Mouse (Mus musculus): ENCODE results near the gene Ptchd4. TPM values are rescaled to one million over a fixed set of nuclear protein-coding genes. Genes with fewer than 3 reads are reported as not detected.

The Ptchd4 gene
- total RNA-seq (2021), result 0.26 and 0.38 TPM in 2 replicates
- long read RNA-seq, experiment 1, result 0 reads
- long read RNA-seq, experiment 2, result 0 reads

DNA sequence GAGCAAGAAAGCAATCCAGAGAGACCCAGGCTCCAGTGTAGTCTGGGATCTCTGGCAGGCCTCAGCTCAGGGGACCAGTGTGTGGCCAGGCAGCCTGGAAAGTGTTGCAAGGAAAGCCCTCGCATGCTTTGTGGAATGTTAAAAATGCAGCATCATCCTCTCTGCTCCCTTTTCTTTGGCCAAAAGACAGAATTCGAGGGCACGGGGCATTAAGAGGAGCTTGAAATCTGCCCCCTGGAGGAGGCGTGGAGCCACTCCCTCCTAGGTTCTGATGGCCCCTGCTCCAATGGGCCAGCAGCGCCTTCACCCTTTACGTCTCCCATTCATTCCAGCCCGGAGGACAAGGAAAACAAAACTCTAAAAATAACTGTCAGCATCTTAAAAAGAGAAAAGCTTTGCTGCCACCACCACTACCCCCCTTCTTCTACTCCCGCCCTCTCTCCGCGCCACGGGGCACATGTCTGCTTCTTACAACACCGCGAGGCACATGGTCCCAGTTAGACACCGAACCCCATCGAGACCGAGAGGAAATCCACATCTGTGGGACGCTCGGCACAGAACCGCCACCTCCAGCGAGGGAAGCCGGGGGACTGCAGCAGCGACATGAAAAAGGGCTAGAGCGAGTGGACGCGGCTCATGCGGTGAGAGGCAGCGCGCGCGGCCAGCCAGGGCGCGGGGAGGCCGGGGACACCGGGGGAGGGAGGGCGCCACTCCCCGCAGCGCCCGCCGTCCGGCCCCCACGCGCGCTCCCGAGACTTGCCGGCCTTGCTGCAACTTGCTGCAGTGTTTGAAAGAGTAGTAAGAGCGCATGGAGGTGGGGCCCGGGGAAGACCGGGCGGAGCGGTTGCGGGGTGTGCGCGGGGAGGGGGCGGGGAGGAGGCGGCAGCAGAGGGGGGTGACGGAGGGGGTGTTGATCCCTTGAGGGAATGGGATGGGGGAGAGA, at the start of gene Ptchd4:
Gene Ptchd4 (plus strand): TSS at position 279 of the 943 bp plus-strand sequence.
- peak; percentile 50 for DNase-seq

DNA sequence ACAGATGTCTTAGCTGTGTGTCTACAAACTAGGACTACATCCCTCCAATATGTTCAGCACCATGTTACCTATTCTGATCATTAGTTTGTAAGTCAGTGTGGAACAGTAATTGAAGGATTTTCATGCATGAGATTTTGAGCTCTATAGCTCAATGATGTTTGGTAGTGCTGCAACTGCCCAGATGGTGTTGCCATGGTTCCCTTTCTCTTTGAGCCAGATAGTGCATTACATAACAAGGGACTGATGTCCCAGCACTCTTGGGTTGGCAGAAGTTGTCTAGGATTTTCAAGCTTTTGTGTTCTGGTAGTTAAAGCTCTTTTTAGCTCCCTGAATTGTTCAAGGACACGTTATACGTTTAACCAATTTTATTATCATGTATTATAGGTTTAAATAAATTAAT, 38.9 kb upstream of the Ptchd4 start:
- no peak for DNase-seq

DNA sequence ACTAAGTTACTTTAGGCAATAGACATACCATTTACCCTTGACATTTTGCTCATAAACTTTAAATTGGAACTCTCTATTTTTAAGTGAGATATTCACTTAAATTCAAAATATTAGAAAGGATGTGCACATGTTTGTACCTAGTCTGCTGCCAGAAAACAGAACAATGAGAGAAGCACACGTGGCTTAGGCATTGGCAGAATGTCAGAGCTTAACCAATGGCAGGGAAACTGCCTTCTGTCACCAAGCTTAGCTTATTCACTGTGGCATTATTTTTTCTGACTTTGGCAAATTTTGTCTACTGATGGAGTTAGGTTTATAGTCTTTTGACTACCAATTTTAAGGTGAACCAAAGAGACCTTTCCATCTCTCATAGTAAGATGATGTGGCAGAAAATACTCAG, 31.4 kb upstream of the Ptchd4 start:
- DNase-seq, result no peak

DNA sequence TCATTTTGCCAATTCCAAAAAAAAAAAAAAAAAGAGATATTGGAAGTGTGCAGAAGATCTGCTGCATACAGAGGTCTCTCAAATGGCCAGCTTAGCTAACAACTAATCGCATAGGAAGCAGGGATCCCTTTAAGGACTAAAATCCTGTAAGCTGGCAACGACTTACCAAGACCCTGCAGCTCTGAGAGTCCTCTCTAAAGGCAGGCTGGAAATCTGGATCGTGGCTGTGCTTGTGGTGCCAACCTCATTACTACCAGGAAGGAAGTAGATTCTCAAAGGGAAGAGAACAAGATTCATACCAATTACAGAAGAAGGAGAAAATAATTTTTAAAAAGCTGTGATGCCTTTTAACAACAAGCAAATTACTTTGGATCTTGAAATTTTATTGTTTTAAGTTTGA, 29.5 kb upstream of the Ptchd4 start:
- DNase-seq, result no peak

DNA sequence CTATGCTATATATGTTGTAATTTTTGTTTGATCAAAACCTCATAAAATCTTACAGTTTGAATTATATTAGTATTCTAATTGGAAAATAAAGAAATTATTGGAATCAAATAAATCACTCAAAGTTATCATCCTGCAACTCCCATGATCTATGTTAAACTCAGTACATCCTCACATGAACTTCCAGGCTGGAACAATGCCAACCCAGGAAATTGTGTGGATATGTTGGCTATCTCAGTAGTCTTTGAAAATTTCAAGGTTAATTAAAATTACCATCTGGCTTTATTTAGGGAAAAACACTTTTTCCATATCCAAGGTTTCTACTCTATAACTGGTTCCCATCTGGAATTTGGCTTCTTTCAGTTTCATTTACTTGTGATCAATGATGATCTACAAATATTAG, 25.4 kb upstream of the Ptchd4 start:
- DNase-seq, result no peak

DNA sequence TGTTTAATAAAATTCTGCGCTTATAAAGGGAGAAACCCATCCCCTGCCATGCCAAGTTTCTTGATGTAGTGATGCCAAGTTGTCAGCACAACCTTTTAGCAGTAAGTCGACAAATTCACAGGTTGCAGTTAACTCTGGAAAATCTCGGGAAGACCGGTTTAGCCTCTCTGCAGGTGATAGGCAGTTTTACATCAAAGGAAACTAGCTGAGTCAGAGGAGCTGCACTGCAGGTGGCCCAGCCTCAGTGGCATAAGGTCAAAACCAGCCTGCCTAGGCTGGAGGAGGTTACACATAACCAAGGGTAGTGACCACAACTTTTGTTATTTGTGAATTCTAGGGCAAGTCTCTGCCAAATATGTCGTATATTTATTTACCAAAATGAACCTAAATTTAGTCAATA, 24.0 kb upstream of the Ptchd4 start:
- no peak for DNase-seq

DNA sequence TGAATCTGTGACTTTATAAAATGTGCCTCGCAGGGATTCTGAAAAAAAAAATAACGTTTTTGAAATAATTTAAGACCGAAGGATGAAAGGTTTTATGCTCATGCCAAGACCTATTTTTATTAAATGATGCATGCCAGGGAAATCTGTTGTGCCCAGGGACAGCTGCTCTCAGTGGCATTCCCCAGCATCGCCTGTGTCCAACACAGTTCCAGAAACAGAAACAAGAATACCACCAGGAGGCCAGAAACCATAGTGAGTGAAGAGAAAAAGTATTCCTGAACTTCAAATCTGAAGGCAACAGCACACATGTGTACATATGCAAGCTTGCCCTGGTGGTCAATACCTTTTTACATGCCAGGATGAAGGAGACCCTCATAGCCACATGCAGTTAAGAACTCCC, 17.8 kb upstream of the Ptchd4 start:
- peak; percentile 9 for DNase-seq

DNA sequence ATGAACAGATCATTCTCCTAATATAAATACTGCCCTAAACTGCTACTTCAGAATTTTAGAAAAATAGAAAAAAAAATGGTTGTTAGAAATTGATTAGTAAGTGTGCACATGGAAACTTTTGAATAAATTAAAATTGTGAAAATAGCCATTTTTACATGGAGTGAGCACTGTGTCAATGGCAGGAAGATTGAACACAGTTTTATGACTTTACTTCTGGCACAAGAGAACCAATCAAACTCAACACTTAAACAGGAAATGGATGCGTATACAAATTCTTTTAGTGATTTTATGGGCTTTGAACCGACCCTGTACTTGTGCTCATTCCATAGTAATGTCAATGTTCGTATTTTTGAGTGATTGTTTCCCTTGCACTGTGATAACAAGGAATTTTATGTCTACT, 16.1 kb upstream of the Ptchd4 start:
- DNase-seq, result no peak

DNA sequence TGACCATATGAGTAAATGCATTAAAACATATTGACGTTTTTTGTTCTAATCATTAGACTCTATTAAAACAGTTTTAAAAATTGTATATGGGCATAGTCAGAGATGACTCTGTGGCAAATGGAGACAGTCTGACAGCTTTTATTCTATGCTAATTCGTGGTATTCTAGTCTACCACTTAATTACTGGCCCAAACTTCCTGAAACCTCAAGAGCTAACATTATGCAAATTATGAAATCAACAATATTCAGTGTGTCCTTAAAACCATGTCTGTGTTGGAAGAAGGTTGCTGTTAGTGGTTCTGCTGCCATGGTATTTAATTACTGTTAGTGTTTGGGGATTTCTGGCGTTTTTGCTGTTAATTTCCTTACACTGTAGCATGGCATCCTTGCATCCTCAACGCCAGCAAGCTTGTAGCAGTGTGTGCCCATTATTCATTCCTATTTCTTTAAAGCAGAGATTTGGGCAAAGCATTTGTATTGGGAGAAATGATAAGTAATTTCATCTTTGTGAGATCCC, 12.6 kb upstream of the Ptchd4 start:
- DNase-seq, result no peak

DNA sequence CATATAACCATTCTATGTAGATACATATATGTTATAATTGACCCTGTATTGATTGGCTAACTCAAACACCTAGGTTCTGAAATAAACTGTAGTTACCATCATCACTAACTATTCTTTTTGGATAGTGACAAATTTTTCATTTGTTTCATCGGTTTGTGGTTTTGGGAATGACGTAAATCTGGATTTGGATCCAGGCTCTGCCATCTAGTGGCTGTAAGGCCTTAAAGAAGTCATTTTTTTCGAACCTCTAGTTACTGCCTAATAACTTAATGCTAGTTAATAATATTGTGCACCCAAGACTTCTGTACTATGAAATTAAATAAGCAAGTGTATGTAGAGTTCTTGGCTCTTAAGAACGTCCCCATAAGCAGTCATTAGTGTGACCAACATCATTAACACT, 11.5 kb upstream of the Ptchd4 start:
- no peak for DNase-seq

DNA sequence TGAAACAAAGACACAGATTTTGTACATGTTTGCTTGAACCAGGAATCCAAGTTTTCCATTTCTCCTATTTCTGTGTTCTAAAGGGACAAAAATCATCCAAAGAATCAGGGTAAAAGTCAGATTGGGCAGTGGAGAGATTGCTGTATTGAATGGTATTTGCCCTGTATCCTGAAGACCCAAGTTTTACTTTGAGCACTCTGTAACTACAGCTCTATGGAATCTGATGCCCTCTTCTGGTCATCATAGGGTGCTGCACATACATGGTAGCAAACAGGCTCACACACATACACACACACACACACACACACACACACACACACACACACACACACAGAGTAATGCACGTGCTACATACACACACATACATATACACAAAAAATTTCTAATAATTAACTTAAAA, 8.7 kb upstream of the Ptchd4 start:
- DNase-seq, result no peak

DNA sequence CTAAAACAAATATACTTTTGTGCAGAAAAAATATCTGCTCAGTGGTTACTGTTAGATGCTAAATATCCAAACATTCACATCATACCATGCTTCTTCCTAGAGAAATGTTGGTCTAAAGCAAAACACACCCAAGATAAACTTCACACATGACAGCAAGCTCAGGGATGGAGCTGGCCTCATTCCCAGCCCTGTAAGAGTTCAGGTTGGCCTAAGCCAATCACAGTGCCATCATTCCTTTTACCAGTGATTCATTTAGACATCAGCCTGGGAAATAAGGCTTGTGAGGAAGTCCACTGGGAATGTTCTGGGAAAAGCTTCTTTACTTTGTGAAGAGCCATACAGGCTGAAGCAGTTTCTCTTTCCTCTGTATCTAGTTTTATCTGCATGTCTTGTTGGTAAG, 5.6 kb upstream of the Ptchd4 start:
- DNase-seq, result no peak

DNA sequence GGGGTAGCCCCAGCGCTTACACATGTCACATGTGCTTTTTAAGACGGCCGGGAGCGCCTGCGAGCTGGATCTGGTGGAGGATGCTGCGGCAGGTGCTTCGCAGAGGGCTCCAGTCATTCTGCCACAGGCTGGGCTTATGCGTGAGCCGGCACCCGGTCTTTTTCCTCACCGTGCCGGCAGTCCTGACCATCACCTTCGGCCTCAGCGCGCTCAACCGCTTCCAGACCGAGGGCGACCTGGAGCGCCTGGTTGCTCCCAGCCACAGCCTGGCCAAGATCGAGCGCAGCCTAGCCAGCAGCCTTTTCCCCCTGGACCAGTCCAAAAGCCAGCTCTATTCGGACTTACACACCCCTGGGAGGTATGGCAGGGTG, 850 bp downstream of the Ptchd4 start:
- DNase-seq, result peak; percentile 4

DNA sequence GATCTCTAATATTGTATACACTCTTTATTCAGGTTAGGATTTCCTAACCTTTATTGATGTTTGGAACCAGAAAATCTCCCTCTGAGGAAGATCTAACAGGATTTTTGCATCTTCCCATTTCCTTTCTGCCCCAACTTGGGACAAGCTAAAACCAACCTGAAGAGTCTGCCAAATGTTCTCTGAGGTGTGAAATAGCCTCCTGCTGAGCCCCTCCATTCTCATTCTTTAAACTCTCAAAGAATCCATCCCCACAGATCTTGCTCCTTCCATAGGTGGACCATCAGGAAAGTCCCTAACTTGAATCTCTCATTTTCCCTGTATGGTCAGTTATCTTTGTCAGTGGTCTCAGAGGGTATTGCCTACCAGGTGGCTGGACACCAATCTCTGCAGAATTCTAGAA, 20.0 kb downstream of the Ptchd4 start:
- no peak for DNase-seq

DNA sequence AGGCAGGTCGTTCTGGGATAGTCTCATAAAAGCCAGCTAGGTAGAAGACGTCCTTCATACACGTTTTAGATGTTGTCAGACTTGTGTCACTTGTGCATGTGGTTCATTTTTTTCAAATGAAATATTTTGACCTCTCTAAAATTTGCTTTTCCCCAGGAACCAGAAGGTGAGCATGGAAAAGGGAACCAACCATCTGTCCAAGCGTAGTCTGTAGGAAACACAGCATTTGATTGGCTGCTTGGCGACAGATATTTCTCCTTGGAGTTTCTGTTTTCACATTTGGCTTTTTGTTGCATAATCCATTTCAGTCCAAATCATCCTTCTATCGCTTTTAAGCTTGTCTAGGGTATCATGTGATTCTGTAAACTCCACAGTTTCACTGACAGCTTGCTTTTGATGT, 20.8 kb downstream of the Ptchd4 start:
- no peak for DNase-seq

DNA sequence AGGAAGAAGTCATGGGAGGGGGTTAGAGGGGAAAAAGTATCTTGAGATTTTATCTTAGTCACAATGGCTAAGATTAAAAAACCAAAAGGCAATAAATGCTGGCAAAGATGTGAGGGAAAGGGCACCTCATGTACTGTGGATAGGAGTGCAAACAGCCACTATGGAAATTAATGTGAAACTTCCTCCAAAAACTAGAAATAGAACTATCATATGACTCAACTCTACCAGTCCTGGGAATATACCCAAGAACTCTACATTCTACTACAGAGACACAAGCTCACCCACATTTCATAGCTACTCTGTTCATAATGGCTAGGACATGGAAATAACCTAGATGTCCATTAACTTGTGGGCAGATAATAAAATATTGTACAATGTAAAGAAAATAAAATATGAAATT, 30.3 kb downstream of the Ptchd4 start:
- no peak for DNase-seq

DNA sequence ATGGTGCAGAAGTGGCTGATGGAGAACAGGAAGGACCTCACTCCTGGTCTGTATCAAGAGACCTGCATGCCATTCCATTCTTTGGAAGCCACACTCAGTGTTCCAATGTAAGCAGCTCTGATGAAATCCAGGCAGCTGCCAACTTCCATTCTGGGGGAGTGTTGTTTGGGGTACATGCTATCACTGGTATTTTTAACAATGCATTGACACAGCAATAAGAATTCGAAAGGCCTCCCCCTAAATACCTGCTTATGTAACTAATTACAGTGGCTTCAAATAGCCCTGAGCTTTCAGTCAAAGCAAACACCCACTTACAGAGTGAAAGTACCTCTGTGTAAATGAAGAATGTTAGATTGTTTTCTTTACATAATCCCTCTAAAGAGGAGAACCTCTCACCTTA, 42.7 kb downstream of the Ptchd4 start:
- DNase-seq, result no peak

DNA sequence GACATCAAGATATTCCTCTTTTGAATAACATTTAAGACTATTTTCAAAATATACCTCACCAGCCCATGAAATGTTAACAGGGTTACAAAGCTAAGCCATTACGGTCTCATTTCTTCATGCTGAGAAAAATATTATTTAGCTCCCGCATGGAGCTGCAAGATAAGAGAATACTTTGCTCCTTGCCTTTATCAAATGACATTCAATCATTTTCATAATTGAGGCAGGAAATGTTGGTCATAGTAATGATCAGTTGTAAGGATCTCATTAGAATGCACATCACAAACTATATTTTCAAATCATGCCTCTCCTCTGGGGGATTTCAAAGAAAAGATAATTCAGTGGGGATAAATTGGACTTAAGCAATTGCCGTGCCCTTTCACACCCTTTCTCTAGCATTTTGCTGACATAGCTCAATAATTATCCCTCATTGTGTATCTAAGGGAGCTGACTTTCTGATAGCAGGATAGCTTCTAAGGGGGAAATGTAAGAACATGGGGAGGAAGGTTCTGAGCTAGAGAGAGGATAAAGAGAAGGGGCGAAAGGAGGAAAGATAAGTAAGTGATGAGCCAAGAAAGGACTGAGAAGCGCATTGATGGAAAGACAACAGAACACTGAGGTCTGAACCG, 47.5 kb downstream of the Ptchd4 start:
- no peak for DNase-seq

DNA sequence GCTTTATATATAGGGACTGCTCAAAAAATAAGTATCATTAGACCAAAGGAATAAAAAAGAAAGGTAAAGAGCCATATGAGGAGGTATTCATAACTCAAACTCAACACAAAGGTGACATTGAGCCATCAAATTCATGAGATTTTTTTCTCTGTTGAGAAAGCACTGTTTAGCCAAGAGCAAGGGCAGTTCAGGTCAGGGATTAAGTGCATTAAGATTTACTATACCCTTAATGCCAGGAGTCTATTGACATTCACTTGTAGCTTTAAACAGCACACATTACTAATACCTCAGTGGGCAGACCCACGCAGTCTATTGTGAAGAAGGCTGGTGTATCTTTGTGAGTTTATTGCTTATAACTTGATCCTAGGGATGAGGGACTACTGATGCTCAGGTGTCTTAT, 49.0 kb downstream of the Ptchd4 start:
- no peak for DNase-seq

DNA sequence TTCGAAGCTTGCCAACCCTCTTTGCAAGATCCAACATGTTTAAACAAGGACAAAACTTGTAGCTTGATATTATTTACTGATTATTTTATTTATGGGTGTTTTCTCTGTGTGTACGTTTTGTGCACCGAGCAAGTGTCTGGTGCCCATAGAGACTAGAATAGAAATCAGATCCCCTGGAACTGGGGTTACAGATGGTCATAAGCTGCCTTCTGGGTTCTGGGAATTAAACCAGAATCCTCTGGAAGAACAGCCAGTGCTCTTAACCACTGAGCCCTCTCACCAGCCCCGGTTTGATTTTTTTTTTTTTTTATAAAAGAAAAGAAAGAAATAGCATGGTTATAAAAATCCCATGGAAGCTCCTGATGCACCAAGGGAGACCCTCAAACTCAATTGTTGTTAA, 59.1 kb downstream of the Ptchd4 start:
- no peak for DNase-seq

DNA sequence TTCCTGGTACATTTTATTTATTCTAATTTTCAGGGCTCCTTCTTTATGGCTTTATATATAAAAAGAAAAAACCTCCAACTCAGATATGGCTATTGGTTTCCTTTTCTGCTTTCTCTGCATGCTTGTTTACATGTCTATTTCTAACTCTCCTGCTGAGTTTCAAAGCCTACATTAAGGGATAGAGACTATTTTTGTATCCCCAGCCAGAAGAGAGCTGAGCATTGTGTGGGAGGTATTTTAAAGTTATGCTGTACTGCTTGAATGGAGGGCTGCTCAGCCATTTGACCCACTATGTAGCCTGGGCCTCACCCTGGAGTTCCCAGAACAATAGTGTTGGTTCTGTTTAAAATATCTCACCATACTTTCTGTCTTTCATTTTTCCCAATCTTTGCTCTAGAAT, 77.3 kb downstream of the Ptchd4 start:
- no peak for DNase-seq

DNA sequence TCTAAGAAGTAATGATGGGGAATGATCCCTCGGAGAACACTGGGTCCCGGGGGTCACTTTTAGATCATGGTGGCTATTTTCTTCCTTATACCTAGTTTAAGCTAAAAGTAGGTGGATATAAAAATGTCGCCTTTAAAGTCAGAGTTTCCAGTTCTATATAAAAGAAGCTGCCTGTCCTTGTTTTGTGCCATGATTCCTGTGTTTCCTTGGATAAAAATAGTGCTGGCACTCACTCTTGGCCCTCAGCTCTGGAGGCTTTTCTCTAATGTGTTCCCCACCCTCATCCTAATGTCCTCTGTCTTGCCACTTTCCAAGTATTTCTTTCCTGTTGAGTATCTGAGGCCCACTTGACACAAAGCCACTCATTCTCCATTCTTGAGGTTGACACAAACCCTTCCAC, 79.6 kb downstream of the Ptchd4 start:
- DNase-seq, result no peak

DNA sequence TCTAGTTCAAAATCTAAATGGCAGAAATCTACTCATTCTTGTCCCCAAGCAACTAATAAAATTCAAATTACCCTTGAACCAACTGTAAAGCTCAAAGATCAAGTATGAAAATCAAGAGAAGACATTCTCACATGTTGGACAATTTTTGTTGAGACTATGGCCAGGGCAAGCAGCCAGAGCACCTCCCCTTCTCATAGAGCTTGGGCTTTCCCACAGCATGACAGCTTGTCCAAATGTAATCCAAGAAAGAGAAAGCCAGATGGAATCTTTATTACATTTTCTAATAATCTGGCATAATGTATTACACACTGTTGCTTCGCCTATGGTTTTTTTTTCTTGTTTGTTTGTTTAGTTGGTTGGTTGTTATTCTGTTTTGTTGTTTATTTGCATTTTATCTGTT, 102.7 kb downstream of the Ptchd4 start:
- DNase-seq, result no peak

DNA sequence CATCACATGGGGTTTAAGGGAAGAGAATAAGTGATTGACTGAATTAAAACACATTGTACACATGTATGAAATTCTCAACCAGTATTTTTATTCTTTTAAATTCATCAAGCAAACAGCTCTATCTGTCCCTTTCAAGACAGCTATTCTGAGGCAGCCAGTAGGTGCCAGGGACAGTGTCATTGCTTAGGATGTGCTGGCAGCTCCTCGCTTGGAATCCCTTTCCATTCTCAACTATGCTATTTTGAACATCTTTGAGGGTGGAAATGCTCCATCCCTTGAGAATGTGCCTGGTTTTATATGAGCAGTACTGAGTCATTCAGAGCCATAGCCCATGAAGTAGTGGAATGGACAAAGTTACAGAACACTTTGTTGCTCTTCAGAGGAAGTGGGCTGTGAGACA, 112.2 kb downstream of the Ptchd4 start:
- DNase-seq, result no peak
